Mouse (Mus musculus): Measurements from ENCODE around the gene Calhm6.

- no peak for TF ChIP-seq CTCF (IDR thresholded peaks at IDR 0.05; ENCODE audit: low read depth)
- TF ChIP-seq EP300 (IDR thresholded peaks at IDR 0.05; ENCODE audit: low read depth): no peak
Measured at GRCm38 (mm10) chr10:34172663-34173282, 45.0 kb upstream of the Calhm6 start.

Measured in liver, postnatal 0 days (tissue).